Mouse (Mus musculus): ENCODE measurements around the gene Rgp1. TPM values are rescaled to one million over a fixed set of nuclear protein-coding genes. Genes with fewer than 3 reads are reported as not detected.
"Not testable (repeated sequence)": the region's sequence is repeated elsewhere in the genome, so short reads cannot be mapped to it uniquely, and the experiment has no call there.

Rgp1 gene
- polyA plus RNA-seq, 1 experiment, result 42.4 TPM

DNA sequence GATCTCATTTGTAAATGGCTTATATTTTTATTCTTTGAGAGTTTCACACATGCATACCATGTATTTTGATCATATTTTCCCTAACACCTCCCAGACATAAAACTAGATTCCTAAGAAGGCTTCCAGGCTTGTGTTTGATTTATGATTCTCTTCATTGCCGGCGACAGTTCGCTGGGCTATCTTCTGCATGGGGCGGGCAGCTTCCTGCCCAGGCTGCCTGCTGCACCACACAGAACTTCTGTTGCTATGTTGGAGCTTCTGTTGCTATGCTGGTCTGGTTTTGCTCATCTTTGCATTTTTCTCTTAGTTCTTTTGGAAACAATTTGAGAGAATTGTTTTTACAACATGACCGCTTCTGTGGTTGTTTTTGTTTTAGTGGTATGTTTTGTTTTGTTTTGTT lies 13.0 kb downstream of the Rgp1 start:
- H3K4me1 ChIP-seq (ENCODE audit: control insufficient read depth, insufficient read depth, insufficient read length), result no peaks in the 10 kb centered on the region; the same call in 1 of the 2 replicates
- WGBS, result 27% methylated on average over 5 of the region's 5 CpGs
- TF ChIP-seq POLR2A (IDR thresholded peaks at IDR 0.05; ENCODE audit: low read depth, low read length), result no peak
- TF ChIP-seq CTCF (IDR thresholded peaks at IDR 0.05; ENCODE audit: extremely low read depth, insufficient read depth, insufficient read length, insufficient replicate concordance), result no peak
- no peak overlapping the region for H3K4me3 ChIP-seq (ENCODE audit: extremely low read depth, insufficient read depth, insufficient read length)
- no peak for DNase-seq (ENCODE audit: low read depth in 1 of 2, low spot score in 2 of 2)
- H3K27me3 ChIP-seq (ENCODE audit: control insufficient read depth, insufficient read depth, low read length), result no peaks in the 10 kb centered on the region
- no peak overlapping the region for H3K27ac ChIP-seq (ENCODE audit: insufficient read depth, low read length)
- no peaks in the 10 kb centered on the region for H3K36me3 ChIP-seq (ENCODE audit: control insufficient read depth, insufficient read depth, low read length)

DNA sequence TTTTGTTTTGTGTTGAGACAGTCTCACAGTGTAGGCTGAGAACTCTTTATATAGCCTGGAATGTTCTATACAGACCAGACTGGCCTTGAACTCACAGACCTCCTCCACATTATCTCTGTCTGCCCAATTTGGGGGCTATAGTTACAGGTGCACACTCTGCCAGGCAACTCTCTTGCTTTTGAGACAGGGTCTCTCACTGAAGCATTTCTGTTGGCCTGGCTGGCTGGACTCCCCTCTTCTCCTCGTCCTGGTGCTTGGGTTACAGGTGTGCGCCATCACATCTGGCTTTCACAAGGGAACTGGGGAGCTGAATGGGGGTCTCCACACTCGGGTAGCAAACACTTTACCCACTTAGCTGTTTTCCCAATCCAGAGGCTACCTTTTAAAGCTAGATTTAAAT lies 13.4 kb downstream of the Rgp1 start:
- Histone ChIP-seq H3K36me3 (ENCODE audit: control insufficient read depth, insufficient read depth, low read length) (no peaks in the 10 kb centered on the region), H3K27me3 (ENCODE audit: control insufficient read depth, insufficient read depth, low read length) (no peaks in the 10 kb centered on the region), H3K27ac (ENCODE audit: insufficient read depth, low read length) (no peak overlapping the region), H3K4me1 (ENCODE audit: control insufficient read depth, insufficient read depth, insufficient read length) (no peaks in the 10 kb centered on the region; the same call in 1 of the 2 replicates), H3K4me3 (ENCODE audit: extremely low read depth, insufficient read depth, insufficient read length) (no peak overlapping the region)
- DNase-seq (ENCODE audit: low read depth in 1 of 2, low spot score in 2 of 2), result no peak
- 74% methylated on average over 3 of the region's 3 CpGs for WGBS
- no peak for TF ChIP-seq POLR2A (IDR thresholded peaks at IDR 0.05; ENCODE audit: low read depth, low read length)
- no peak for TF ChIP-seq CTCF (IDR thresholded peaks at IDR 0.05; ENCODE audit: extremely low read depth, insufficient read depth, insufficient read length, insufficient replicate concordance)

DNA sequence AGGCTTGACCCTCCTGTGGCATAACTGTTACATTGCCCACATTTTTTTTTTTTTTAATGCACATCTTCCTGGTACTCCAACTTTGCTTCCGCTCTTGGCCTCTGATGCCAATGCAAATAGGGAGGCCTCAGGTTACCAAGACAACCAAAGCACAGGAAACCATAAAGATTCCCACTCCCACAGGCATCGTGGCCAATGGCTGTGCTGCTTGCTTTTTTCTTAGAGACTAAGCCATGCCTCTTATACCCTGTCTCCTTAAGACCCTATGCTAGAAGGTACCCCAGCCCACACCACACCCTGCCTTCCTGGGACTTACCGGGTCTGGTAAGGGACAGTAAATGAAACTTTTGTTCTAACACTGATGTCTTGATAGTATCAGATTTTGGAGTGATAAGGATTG lies 14.9 kb downstream of the Rgp1 start:
- Histone ChIP-seq H3K27ac (ENCODE audit: insufficient read depth, low read length) (no peak overlapping the region), H3K4me3 (ENCODE audit: extremely low read depth, insufficient read depth, insufficient read length) (no peak overlapping the region), H3K27me3 (ENCODE audit: control insufficient read depth, insufficient read depth, low read length) (no peaks in the 10 kb centered on the region), H3K36me3 (ENCODE audit: control insufficient read depth, insufficient read depth, low read length) (no peaks in the 10 kb centered on the region), H3K4me1 (ENCODE audit: control insufficient read depth, insufficient read depth, insufficient read length) (no peaks in the 10 kb centered on the region; the same call in 1 of the 2 replicates)
- no peak for DNase-seq (ENCODE audit: low read depth in 1 of 2, low spot score in 2 of 2)
- 28% methylated on average over 3 of the region's 3 CpGs for WGBS
- TF ChIP-seq POLR2A (IDR thresholded peaks at IDR 0.05; ENCODE audit: low read depth, low read length), result no peak
- no peak for TF ChIP-seq CTCF (IDR thresholded peaks at IDR 0.05; ENCODE audit: extremely low read depth, insufficient read depth, insufficient read length, insufficient replicate concordance)

DNA sequence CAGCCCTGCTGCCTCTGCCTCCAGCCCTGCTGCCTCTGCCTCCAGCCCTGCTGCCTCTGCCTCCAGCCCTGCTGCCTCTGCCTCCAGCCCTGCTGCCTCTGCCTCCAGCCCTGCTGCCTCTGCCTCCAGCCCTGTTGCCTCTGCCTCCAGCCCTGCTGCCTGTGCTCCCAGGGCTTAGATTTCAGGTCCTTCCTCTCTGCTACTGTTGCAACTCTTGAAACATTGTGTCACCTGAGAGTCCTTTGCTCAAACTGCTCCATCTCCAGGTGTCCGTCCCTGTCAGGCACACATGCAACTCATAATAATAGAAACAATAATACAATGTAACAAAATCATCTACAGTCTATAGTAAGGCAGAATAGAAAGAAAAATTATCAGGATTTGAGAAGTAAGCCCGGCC lies 18.1 kb downstream of the Rgp1 start:
- H3K27ac ChIP-seq (ENCODE audit: insufficient read depth, low read length); H3K4me1 ChIP-seq (ENCODE audit: control insufficient read depth, insufficient read depth, insufficient read length); H3K4me3 ChIP-seq (ENCODE audit: extremely low read depth, insufficient read depth, insufficient read length); DNase-seq (ENCODE audit: low read depth in 1 of 2, low spot score in 2 of 2); H3K27me3 ChIP-seq (ENCODE audit: control insufficient read depth, insufficient read depth, low read length); H3K36me3 ChIP-seq (ENCODE audit: control insufficient read depth, insufficient read depth, low read length): not testable (repeated sequence)
- 91% methylated on average over 2 of the region's 2 CpGs for WGBS

DNA sequence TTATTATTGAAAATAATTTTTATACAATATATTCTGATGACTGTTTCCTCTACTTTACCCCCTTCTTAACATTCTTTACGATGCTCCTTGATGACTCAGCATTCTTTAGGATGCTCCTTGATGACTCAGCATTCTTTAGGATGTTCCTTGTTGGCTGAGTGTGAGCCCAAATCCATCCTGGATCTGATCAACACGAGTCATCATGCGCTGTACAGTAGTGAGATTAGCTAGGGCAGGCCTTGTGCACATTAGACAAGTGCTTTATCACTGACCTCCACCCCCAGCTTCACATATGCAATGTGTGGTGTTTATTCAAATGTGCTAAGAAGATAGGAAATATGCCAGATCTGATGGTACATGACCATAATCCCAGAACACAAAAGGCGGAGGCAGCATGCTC lies 19.7 kb downstream of the Rgp1 start:
- TF ChIP-seq POLR2A (IDR thresholded peaks at IDR 0.05; ENCODE audit: low read depth, low read length), result no peak
- TF ChIP-seq CTCF (IDR thresholded peaks at IDR 0.05; ENCODE audit: extremely low read depth, insufficient read depth, insufficient read length, insufficient replicate concordance), result no peak
- Histone ChIP-seq H3K27ac (ENCODE audit: insufficient read depth, low read length) (no peak overlapping the region), H3K4me1 (ENCODE audit: control insufficient read depth, insufficient read depth, insufficient read length) (no peaks in the 10 kb centered on the region), H3K4me3 (ENCODE audit: extremely low read depth, insufficient read depth, insufficient read length) (no peak overlapping the region), H3K27me3 (ENCODE audit: control insufficient read depth, insufficient read depth, low read length) (no peaks in the 10 kb centered on the region), H3K36me3 (ENCODE audit: control insufficient read depth, insufficient read depth, low read length) (no peaks in the 10 kb centered on the region)
- WGBS, result 68% methylated on average over 4 of the region's 4 CpGs
- DNase-seq (ENCODE audit: low read depth in 1 of 2, low spot score in 2 of 2), result no peak

DNA sequence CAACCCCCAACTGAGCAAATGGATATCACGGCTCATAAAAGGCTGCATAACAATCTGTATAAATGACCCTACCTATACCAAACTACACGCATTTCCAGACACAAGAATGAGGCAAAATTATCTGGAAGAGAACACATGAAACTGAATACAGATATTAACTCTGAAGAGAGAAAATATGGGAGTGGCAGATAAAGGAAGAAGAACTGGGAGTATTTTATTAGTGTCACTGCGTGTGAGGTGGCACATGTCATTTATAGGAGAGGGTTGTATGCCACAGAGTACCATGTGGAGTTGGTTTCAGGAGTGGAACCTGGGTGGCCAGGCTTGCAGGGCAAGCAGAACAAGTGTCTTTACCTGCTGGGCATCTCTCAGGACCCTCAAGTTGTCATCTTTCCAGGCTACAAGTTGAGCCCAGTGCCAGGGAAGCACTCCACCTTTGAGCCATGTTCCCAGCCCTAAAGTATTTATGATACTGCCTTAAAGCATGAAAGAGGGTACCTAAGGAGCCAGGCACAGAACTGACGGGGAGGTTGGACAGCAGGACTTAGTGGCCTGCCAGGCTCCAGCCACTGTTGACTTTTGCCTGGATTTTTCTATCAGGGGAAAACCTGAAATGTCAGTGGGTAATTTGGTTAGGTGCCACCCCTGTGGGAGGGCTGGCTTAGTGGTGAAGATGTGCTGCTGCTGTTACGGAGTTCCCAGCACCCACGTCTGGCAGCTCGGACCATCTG lies 20.3 kb downstream of the Rgp1 start:
- Histone ChIP-seq H3K27me3 (ENCODE audit: control insufficient read depth, insufficient read depth, low read length) (no peaks in the 10 kb centered on the region), H3K27ac (ENCODE audit: insufficient read depth, low read length) (no peak overlapping the region), H3K36me3 (ENCODE audit: control insufficient read depth, insufficient read depth, low read length) (no peaks in the 10 kb centered on the region), H3K4me3 (ENCODE audit: extremely low read depth, insufficient read depth, insufficient read length) (no peak overlapping the region), H3K4me1 (ENCODE audit: control insufficient read depth, insufficient read depth, insufficient read length) (no peaks in the 10 kb centered on the region)
- no peak for TF ChIP-seq CTCF (IDR thresholded peaks at IDR 0.05; ENCODE audit: extremely low read depth, insufficient read depth, insufficient read length, insufficient replicate concordance)
- no peak for TF ChIP-seq POLR2A (IDR thresholded peaks at IDR 0.05; ENCODE audit: low read depth, low read length)
- DNase-seq (ENCODE audit: low read depth in 1 of 2, low spot score in 2 of 2), result no peak
- WGBS, result 78% methylated on average over 7 of the region's 7 CpGs

DNA sequence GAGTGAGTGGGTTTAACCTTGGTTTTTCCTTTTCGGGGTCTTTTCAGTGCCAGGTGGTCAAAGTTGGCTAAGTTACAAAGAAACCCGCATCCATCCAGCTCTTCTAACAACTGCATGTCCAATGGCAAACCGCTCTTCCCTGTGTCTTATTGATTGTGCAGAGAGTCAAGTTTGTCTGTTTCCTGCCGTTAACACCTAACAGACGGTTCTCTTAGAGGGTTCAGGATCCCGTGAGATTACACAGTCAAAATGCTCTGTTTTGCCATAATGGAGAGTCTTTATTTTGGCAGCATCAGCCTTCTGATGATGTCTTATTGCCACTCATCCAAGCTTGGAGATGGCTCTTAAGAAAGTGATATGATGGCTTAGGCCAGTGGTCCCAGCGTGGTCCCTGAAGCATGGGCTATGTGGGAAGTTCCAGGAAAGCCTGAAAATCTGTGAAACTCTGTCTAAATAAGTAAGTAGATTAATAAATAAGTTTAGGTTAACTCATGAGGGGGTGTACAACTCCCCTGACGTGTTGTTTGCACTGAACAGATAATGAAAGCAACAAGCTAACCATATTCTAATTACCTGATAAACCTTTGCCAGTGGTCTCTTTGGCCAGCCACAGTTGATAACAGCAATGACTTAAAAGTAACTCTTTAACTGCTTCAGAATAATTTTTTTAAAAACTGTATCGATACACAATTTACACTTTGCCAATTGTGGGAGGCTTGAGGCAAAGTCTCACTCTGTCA lies 21.9 kb downstream of the Rgp1 start:
- Histone ChIP-seq H3K4me3 (ENCODE audit: extremely low read depth, insufficient read depth, insufficient read length) (no peak overlapping the region), H3K27me3 (ENCODE audit: control insufficient read depth, insufficient read depth, low read length) (no peaks in the 10 kb centered on the region), H3K27ac (ENCODE audit: insufficient read depth, low read length) (peak overlapping the region; percentile 13; the same call in 1 of the 2 replicates), H3K36me3 (ENCODE audit: control insufficient read depth, insufficient read depth, low read length) (no peaks in the 10 kb centered on the region), H3K4me1 (ENCODE audit: control insufficient read depth, insufficient read depth, insufficient read length) (no peaks in the 10 kb centered on the region)
- DNase-seq (ENCODE audit: low read depth in 1 of 2, low spot score in 2 of 2), result no peak
- WGBS, result 75% methylated on average over 9 of the region's 9 CpGs
- TF ChIP-seq CTCF (IDR thresholded peaks at IDR 0.05; ENCODE audit: extremely low read depth, insufficient read depth, insufficient read length, insufficient replicate concordance), result no peak
- TF ChIP-seq POLR2A (IDR thresholded peaks at IDR 0.05; ENCODE audit: low read depth, low read length), result no peak

Measured in spleen, adult 2 months (tissue).